Mouse (Mus musculus) T-helper 2 cell (primary cell): ENCODE data around the gene Slco3a1.

Experiments
- in situ Hi-C: fragments of 300-600 bp; cut with MboI, MseI; formaldehyde crosslinking; loops from one replicate; pipeline ENCODE4 v1.15.1; 2025; ENCODE audit warnings: high pct_unique_total_duplicates

Gene Slco3a1

GRCm38 (mm10) chr7:74315836-74316435 lies 238.6 kb downstream of the Slco3a1 start:
- in situ Hi-C loops = no loop called here

DNA sequence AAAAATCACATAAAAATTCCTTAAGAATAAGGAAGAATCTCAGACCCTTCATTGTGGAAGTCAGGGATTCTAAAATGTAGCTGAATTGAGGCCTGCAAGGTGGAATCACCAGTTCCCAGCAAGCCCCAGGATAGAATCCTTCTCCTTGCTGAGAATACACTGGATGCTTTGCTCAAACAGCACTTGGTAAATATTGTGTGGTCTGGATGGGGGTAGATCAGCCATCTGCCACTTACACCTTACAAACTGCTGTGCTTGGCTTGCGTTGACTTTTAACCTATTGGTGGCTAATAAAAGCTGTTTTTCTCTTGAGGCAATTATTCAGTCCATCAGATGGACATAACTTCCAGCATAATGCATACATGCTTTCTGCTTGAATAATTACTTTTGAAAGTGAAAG lies 240.3 kb downstream of the Slco3a1 start:
- in situ Hi-C loops = no loop called here

- in situ Hi-C loops = no loop called here
Measured at GRCm38 (mm10) chr7:74313279-74314105, 241.1 kb downstream of the Slco3a1 start.

- in situ Hi-C loops = no loop called here
Measured at GRCm38 (mm10) chr7:74311536-74311935, 243.0 kb downstream of the Slco3a1 start.

GRCm38 (mm10) chr7:74303611-74304300 lies 250.8 kb downstream of the Slco3a1 start:
- in situ Hi-C loops = no loop called here

DNA sequence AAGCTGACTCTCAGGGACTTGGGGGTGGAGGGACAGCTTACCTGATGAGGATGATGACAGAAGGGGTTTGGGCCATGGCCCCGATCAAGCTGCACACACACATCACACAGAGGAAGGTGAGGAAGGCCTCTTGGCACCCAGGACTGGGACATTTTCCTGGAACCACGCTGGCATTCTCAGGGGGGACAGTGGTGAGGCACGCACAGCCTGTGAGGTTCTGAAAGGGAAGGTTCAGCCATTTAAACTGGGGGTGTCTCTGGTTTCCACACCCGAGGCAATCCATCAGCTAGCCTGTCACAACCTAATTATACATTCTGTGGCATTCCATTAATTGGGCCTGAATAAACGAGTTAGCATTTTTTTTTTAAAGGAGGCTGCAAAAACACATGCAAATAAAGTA lies 251.5 kb downstream of the Slco3a1 start:
- in situ Hi-C loops = no loop called here

- in situ Hi-C loops = no loop called here
Measured at GRCm38 (mm10) chr7:74286531-74286930, 268.0 kb downstream of the Slco3a1 start.

GRCm38 (mm10) chr7:74280371-74280770 lies 274.2 kb downstream of the Slco3a1 start:
- in situ Hi-C loops = no loop called here

DNA sequence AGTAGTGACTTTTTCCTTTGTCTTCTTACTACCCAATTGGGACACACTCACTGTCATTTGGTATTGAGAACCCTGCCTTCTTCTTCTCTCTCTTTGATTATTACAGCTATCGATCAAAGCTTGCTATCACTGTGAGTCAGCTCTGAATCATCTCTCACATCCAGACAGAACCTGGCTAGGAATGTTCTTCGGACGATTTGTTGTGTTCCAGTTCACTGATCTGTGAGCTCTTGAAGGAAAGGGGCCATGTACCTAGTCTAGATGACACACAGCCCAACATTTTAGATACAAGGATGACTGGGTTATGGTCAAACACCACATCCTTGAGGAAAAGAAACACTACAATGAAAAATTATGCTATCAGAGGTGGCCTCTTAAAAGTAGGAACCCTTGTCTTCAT lies 275.2 kb downstream of the Slco3a1 start:
- in situ Hi-C loops = no loop called here

DNA sequence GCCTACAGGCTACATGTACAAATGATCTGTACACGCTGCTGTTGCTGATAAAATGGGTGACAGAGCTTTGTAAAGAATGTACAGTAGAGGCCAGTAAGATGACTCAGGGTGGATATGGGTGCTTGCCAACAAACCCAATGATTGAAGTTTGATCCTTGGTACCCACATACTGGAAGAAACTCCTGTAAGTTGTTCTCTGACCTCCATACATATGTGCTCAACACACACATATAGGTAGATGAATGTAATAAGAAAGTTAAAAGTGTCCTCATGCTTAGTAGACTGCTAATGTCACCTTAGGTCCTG lies 284.5 kb downstream of the Slco3a1 start:
- in situ Hi-C loops = no loop called here

GRCm38 (mm10) chr7:74269283-74270088 lies 285.1 kb downstream of the Slco3a1 start:
- in situ Hi-C loops = no loop called here

DNA sequence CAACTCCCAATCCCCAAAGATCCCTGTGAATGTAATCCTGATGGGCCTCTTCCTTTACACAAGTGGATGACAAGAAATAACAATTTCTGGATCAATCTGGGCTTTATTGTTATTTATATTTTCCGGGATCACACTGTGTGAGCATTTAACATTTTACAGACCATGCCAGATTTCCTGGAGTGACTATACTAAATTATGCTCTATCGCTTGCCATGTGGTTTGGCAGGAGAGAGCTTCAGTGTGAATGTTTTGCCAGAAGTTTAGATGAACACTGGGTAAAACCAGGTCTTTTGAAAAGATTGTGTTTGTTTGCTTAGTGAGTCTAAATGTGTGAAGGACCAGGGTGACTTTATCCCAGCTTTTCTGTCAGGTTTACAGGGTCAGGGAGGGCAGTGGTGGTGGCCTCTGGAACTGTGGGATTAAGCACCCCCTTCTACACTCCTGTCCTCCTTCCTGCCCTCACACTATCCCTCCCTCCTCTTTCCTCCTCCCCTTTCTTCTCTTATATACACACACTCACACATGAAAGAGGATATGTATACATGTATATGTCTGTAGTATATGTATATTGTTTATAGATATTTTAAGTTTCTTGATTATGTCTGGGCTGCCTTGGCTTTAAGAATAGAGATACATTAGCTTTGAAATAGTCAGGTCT lies 287.9 kb downstream of the Slco3a1 start:
- in situ Hi-C loops = no loop called here

GRCm38 (mm10) chr7:74256291-74256690 lies 298.3 kb downstream of the Slco3a1 start:
- in situ Hi-C loops = no loop called here

DNA sequence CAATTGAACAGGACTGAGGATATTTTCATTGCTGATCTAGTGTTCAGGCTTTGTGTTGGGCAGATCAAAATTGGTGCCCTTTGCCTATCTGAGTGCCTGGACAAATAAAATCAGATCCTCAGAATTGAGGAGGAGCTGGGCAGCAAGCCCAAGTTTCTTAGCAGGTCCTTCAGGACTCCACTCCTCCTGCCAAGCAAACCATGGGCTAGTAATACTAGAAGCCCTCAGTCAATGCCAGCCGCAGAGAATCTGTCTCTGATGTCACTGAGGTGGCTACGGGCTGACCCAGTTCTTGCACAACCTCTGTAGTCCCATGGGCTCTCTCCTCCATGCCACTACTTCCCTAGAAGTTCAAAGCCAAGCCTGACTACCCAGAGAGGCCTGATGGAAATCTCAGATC lies 302.5 kb downstream of the Slco3a1 start:
- in situ Hi-C loops = no loop called here

- in situ Hi-C loops = no loop called here
Measured at GRCm38 (mm10) chr7:74241236-74241635, 313.3 kb downstream of the Slco3a1 start.

GRCm38 (mm10) chr7:74240459-74241172 lies 314.0 kb downstream of the Slco3a1 start:
- in situ Hi-C loops = no loop called here
